In genomic region chr4:138725127-138725461, GRCm38 (mm10) we compare ENCODE assay signal across 8 mouse cellular contexts. TPM values are rescaled to one million over a fixed set of nuclear protein-coding genes. Genes with fewer than 3 reads are reported as not detected.
DNase-seq lines count a peak whose midpoint lies in the region; ATAC-seq lines count a peak whose summit lies in the region.

No protein-coding gene starts in this region.

- H3K36me3 ChIP-seq in embryonic facial prominence, embryonic 11.5 days (replicated peaks; ENCODE audit: control insufficient read depth, insufficient read depth, low read depth, low read length) = no peaks in the 10 kb centered on the region
- no peaks in the 10 kb centered on the region for H3K36me3 ChIP-seq in heart, embryonic 14.5 days (ENCODE audit: control insufficient read depth, insufficient read depth, low read length)
- no peaks in the 10 kb centered on the region for H3K36me3 ChIP-seq in kidney, embryonic 15.5 days

- peak overlapping the region; percentile 21 for H3K4me3 ChIP-seq in embryonic facial prominence, embryonic 11.5 days (ENCODE audit: low read depth, low read length)
- peak overlapping the region; percentile 16 to 20; a peak in 3 of 4 replicates for H3K4me3 ChIP-seq in heart, embryonic 14.5 days (ENCODE audit: control insufficient read depth in 1 of 2, insufficient read depth in 1 of 2, low read depth in 1 of 2, low read length in 2 of 2)
- H3K4me3 ChIP-seq in kidney, embryonic 15.5 days (replicated peaks) = peak overlapping the region; percentile 24

- peaks cover 2% of the 10 kb centered on the region; the same call in 1 of the 2 replicates for H3K4me1 ChIP-seq in embryonic facial prominence, embryonic 11.5 days (ENCODE audit: control insufficient read depth, insufficient read depth, low read length)
- peaks cover 23% of the 10 kb centered on the region in 2 experiments for H3K4me1 ChIP-seq in heart, embryonic 14.5 days (ENCODE audit: control insufficient read depth in 2 of 2, insufficient read depth in 2 of 2, low read length in 2 of 2)
- H3K4me1 ChIP-seq in kidney, embryonic 15.5 days = peaks cover 81% of the 10 kb centered on the region

- WGBS in embryonic facial prominence, embryonic 11.5 days = 8% methylated on average over 13 of the region's 13 CpGs
- 12% methylated on average over 13 of the region's 13 CpGs for WGBS in heart, embryonic 14.5 days
- WGBS in kidney, embryonic 15.5 days = 2% methylated on average over 13 of the region's 13 CpGs

- peak overlapping the region; percentile 30 for H3K9ac ChIP-seq in embryonic facial prominence, embryonic 11.5 days (replicated peaks; ENCODE audit: low read length)
- H3K9ac ChIP-seq in heart, embryonic 14.5 days (ENCODE audit: low read length) = peak overlapping the region; percentile 22; the same call in 1 of the 2 replicates
- H3K9ac ChIP-seq in kidney, embryonic 15.5 days = no peak overlapping the region

- H3K9me3 ChIP-seq in embryonic facial prominence, embryonic 11.5 days (replicated peaks; ENCODE audit: control insufficient read depth, low read length) = no peaks in the 10 kb centered on the region
- H3K9me3 ChIP-seq in heart, embryonic 14.5 days (ENCODE audit: control insufficient read depth, low read length) = no peaks in the 10 kb centered on the region
- H3K9me3 ChIP-seq in kidney, embryonic 15.5 days (replicated peaks) = no peaks in the 10 kb centered on the region

- peak; percentile 32 for ATAC-seq in activated CD4-positive, CD25-positive, alpha-beta regulatory T cell, adult 4 months
- ATAC-seq in embryonic facial prominence, embryonic 11.5 days (replicated peaks; ENCODE audit: insufficient number of reproducible peaks, low FRiP score, low TSS enrichment, low read depth) = peak; percentile 68
- peak; percentile 67 for ATAC-seq in heart, embryonic 14.5 days (ENCODE audit: insufficient number of reproducible peaks, insufficient read depth, low FRiP score, low read depth)
- ATAC-seq in kidney, embryonic 15.5 days (replicated peaks; ENCODE audit: low FRiP score) = peak; percentile 40
- no peak for ATAC-seq in monocyte, adult 5-6 weeks (replicated peaks; ENCODE audit: insufficient number of reproducible peaks, low FRiP score, low TSS enrichment, poor library complexity, severe bottlenecking)

- no peaks in the 10 kb centered on the region for H3K27me3 ChIP-seq in embryonic facial prominence, embryonic 11.5 days (ENCODE audit: control insufficient read depth, insufficient read depth, low read length)
- H3K27me3 ChIP-seq in heart, embryonic 14.5 days (ENCODE audit: control insufficient read depth, insufficient read depth, low read length) = no peaks in the 10 kb centered on the region
- 0 out of 2 replicates have a peak, but pooled peaks cover 2% of the 10 kb centered on the region for H3K27me3 ChIP-seq in kidney, embryonic 15.5 days

- peak overlapping the region; percentile 63 for H3K4me2 ChIP-seq in embryonic facial prominence, embryonic 11.5 days (ENCODE audit: low read depth, low read length)
- peak overlapping the region; percentile 59 for H3K4me2 ChIP-seq in heart, embryonic 14.5 days (ENCODE audit: low read length)
- peak overlapping the region; percentile 54 for H3K4me2 ChIP-seq in kidney, embryonic 15.5 days

- no peak overlapping the region for H3K27ac ChIP-seq in embryonic facial prominence, embryonic 11.5 days (replicated peaks; ENCODE audit: low read depth, low read length)
- H3K27ac ChIP-seq in heart, embryonic 14.5 days (replicated peaks in 1 of 2; ENCODE audit: control insufficient read depth in 1 of 2, insufficient read depth in 1 of 2, low read depth in 2 of 2, low read length in 2 of 2) = peak overlapping the region; percentile 40 to 67; a peak in 3 of 4 replicates
- H3K27ac ChIP-seq in kidney, embryonic 15.5 days = peak overlapping the region; percentile 90

- peak; percentile 58 for DNase-seq in CD4-positive helper T cell, adult 2 months (ENCODE audit: low read depth, low spot score)
- DNase-seq in embryonic facial prominence, embryonic 11.5 days (ENCODE audit: low spot score) = peak; percentile 81
- peak; percentile 85 for DNase-seq in lung, postnatal 10 days
- peak; percentile 49 for DNase-seq in retina, postnatal 7 days (ENCODE audit: low read depth, low spot score)

RNA-seq across cellular contexts. Expression of gene Pla2g2c, which starts 0.5 kb away (rescaled TPM):
- not detected for polyA plus RNA-seq in activated CD4-positive, CD25-positive, alpha-beta regulatory T cell, adult 4 months (2017; shearing (Covaris generic))
- polyA plus RNA-seq in embryonic facial prominence, embryonic 11.5 days (2014; fragmentation: Nextera tagmentation; extraction: Ambion mirVana) = 0.28 and 0.48 TPM in 2 replicates
- 0.27 and 0.28 TPM in 2 replicates for polyA plus RNA-seq in heart, embryonic 14.5 days (2014; fragmentation: Nextera tagmentation; extraction: Ambion mirVana)
- 0.33 and 0.45 TPM in 2 replicates for polyA plus RNA-seq in kidney, embryonic 15.5 days (2015; fragmentation: Nextera tagmentation; extraction: Ambion mirVana)
- total RNA-seq in monocyte, adult 5-6 weeks (2017) = not detected in 3 replicates

RNA-seq across cellular contexts. Expression of gene Ubxn10, which starts 11.9 kb away (rescaled TPM):
- polyA plus RNA-seq in activated CD4-positive, CD25-positive, alpha-beta regulatory T cell, adult 4 months (2017; shearing (Covaris generic)) = not detected
- 1.1 and 1.4 TPM in 2 replicates for polyA plus RNA-seq in embryonic facial prominence, embryonic 11.5 days (2014; fragmentation: Nextera tagmentation; extraction: Ambion mirVana)
- 0.96 and 1.1 TPM in 2 replicates for polyA plus RNA-seq in heart, embryonic 14.5 days (2014; fragmentation: Nextera tagmentation; extraction: Ambion mirVana)
- polyA plus RNA-seq in kidney, embryonic 15.5 days (2015; fragmentation: Nextera tagmentation; extraction: Ambion mirVana) = 1.0 and 1.8 TPM in 2 replicates
- not detected in 3 replicates for total RNA-seq in monocyte, adult 5-6 weeks (2017)

RNA-seq across cellular contexts. Expression of gene Pla2g2f, which starts 32.3 kb away (rescaled TPM):
- polyA plus RNA-seq in activated CD4-positive, CD25-positive, alpha-beta regulatory T cell, adult 4 months (2017; shearing (Covaris generic)) = not detected
- polyA plus RNA-seq in embryonic facial prominence, embryonic 11.5 days (2014; fragmentation: Nextera tagmentation; extraction: Ambion mirVana) = not detected in 2 replicates
- not detected in 2 replicates for polyA plus RNA-seq in heart, embryonic 14.5 days (2014; fragmentation: Nextera tagmentation; extraction: Ambion mirVana)
- 0.19 and 0.93 TPM in 2 replicates for polyA plus RNA-seq in kidney, embryonic 15.5 days (2015; fragmentation: Nextera tagmentation; extraction: Ambion mirVana)
- total RNA-seq in monocyte, adult 5-6 weeks (2017) = not detected in 3 replicates

RNA-seq across cellular contexts. Expression of gene Pla2g2d, which starts 50.4 kb away (rescaled TPM):
- polyA plus RNA-seq in activated CD4-positive, CD25-positive, alpha-beta regulatory T cell, adult 4 months (2017; shearing (Covaris generic)) = 1 to 10 TPM in 1 of 2 experiments, not detected in 1; 1.5 TPM
- 0.43 and 1.1 TPM in 2 replicates for polyA plus RNA-seq in embryonic facial prominence, embryonic 11.5 days (2014; fragmentation: Nextera tagmentation; extraction: Ambion mirVana)
- polyA plus RNA-seq in heart, embryonic 14.5 days (2014; fragmentation: Nextera tagmentation; extraction: Ambion mirVana) = not detected in 2 replicates
- 0.21 TPM in 1 of 2 replicates, not detected in the other for polyA plus RNA-seq in kidney, embryonic 15.5 days (2015; fragmentation: Nextera tagmentation; extraction: Ambion mirVana)
- not detected in 3 replicates for total RNA-seq in monocyte, adult 5-6 weeks (2017)
